Mouse (Mus musculus) stomach, embryonic 16.5 days (tissue): ENCODE measurements around the gene Sntg2. TPM values are rescaled to one million over a fixed set of nuclear protein-coding genes. Genes with fewer than 3 reads are reported as not detected.

Experiments used
- ATAC-seq: fragments of 200-750 bp; cut with Nextera tagmentation; 2 replicates; pipeline ENCODE4 v1.8.0; 2017; ENCODE audit warnings: moderate number of reproducible peaks, moderate TSS enrichment; ENCODE audit not compliant: insufficient read depth, low FRiP score
- H3K27ac ChIP-seq: fragments of 300-500 bp; sonication (generic); 2 replicates; pipeline ENCODE4 v1.5.1; 2014; ENCODE audit warnings: low read length
- H3K27me3 ChIP-seq: fragments of 300-500 bp; sonication (generic); 2 replicates; pipeline ENCODE4 v1.6.1; 2014; ENCODE audit warnings: low read length, control low read depth, mixed read lengths; ENCODE audit not compliant: control insufficient read depth, insufficient read depth
- H3K36me3 ChIP-seq: fragments of 300-500 bp; sonication (generic); 2 replicates; pipeline ENCODE4 v1.6.1; 2014; ENCODE audit warnings: low read length; ENCODE audit not compliant: control insufficient read depth, insufficient read depth
- H3K4me1 ChIP-seq: fragments of 300-500 bp; sonication (generic); 2 replicates; pipeline ENCODE4 v1.6.1; 2014; ENCODE audit warnings: low read length, control low read depth, mixed read lengths; ENCODE audit not compliant: control insufficient read depth, insufficient read depth
- H3K4me2 ChIP-seq: fragments of 300-500 bp; sonication (generic); 2 replicates; pipeline ENCODE4 v1.6.1; 2014; ENCODE audit warnings: low read depth, low read length, mixed read lengths
- H3K4me3 ChIP-seq: fragments of 300-500 bp; sonication (generic); replicated peaks from 2 replicates; pipeline ENCODE4 v1.5.1; 2014; ENCODE audit warnings: mild to moderate bottlenecking, low read length
- H3K9ac ChIP-seq: fragments of 300-500 bp; sonication (generic); 2 replicates; pipeline ENCODE4 v1.6.1; 2014; ENCODE audit warnings: low read length
- H3K9me3 ChIP-seq: fragments of 300-500 bp; sonication (generic); replicated peaks from 2 replicates; pipeline ENCODE4 v1.6.1; 2016; ENCODE audit warnings: low read length, control low read depth; ENCODE audit not compliant: control insufficient read depth
- whole genome bisulfite sequencing: fragments of 180-500 bp; shearing (Covaris S2); extraction: QIAGEN DNeasy Blood & Tissue Kit; methylation state at CpG from one replicate; pipeline ENCODE4 v1.1.7; 2014; 5-methylcytosine and 5-hydroxymethylcytosine counted together
- polyA plus RNA-seq: library from polyadenylated mRNA; unstranded; fragments of >200 nt; fragmentation: Nextera tagmentation; extraction: Ambion mirVana; gene quantifications from 2 replicates; pipeline ENCODE4 v1.2.1, GENCODE M21; 2015

Sntg2 gene
- polyA plus RNA-seq, 1 experiment from 2014 or later: 29.7 TPM

GRCm38 (mm10) chr12:30308197-30308939, 64.8 kb downstream of the Sntg2 start:
- 39% methylated on average over 5 of the region's 5 CpGs for WGBS
- Histone ChIP-seq H3K9ac (no peak overlapping the region), H3K27me3 (no peaks in the 10 kb centered on the region), H3K9me3 (no peaks in the 10 kb centered on the region), H3K4me3 (no peak overlapping the region), H3K4me1 (no peaks in the 10 kb centered on the region), H3K4me2 (no peak overlapping the region), H3K36me3 (no peaks in the 10 kb centered on the region), H3K27ac (0 out of 2 replicates have a peak overlapping the region, but pooled peaks have one; percentile 49)
- peak; percentile 60; the same call in 1 of the 2 replicates for ATAC-seq

GRCm38 (mm10) chr12:30292724-30293560, 80.2 kb downstream of the Sntg2 start:
- H3K4me1 ChIP-seq: no peaks in the 10 kb centered on the region
- ATAC-seq: no peak
- no peaks in the 10 kb centered on the region for H3K9me3 ChIP-seq
- H3K9ac ChIP-seq: no peak overlapping the region
- H3K27ac ChIP-seq: no peak overlapping the region
- 59% methylated on average over 13 of the region's 13 CpGs for WGBS
- H3K36me3 ChIP-seq: no peaks in the 10 kb centered on the region
- no peak overlapping the region for H3K4me3 ChIP-seq
- no peak overlapping the region for H3K4me2 ChIP-seq
- H3K27me3 ChIP-seq: no peaks in the 10 kb centered on the region

GRCm38 (mm10) chr12:30286888-30287573, 86.1 kb downstream of the Sntg2 start:
- no peaks in the 10 kb centered on the region for H3K27me3 ChIP-seq
- H3K9ac ChIP-seq: no peak overlapping the region
- H3K27ac ChIP-seq: no peak overlapping the region
- no peaks in the 10 kb centered on the region for H3K4me1 ChIP-seq
- H3K4me2 ChIP-seq: no peak overlapping the region
- ATAC-seq: no peak
- H3K9me3 ChIP-seq: no peaks in the 10 kb centered on the region
- 50% methylated on average over 5 of the region's 5 CpGs for whole genome bisulfite sequencing
- H3K4me3 ChIP-seq: no peak overlapping the region
- no peaks in the 10 kb centered on the region for H3K36me3 ChIP-seq

GRCm38 (mm10) chr12:30283741-30284140, 89.4 kb downstream of the Sntg2 start:
- Histone ChIP-seq H3K36me3 (no peaks in the 10 kb centered on the region), H3K4me3 (no peak overlapping the region), H3K27ac (no peak overlapping the region), H3K9ac (no peak overlapping the region), H3K9me3 (no peaks in the 10 kb centered on the region), H3K27me3 (no peaks in the 10 kb centered on the region), H3K4me1 (no peaks in the 10 kb centered on the region), H3K4me2 (no peak overlapping the region)
- no peak for ATAC-seq
- WGBS: 65% methylated on average over 4 of the region's 4 CpGs

- H3K9me3 ChIP-seq: no peaks in the 10 kb centered on the region
- H3K36me3 ChIP-seq: no peaks in the 10 kb centered on the region
- 47% methylated on average over 8 of the region's 8 CpGs for WGBS
- peak; percentile 87 for ATAC-seq
- H3K4me3 ChIP-seq: no peak overlapping the region
- peak overlapping the region; percentile 74 for H3K27ac ChIP-seq
- no peaks in the 10 kb centered on the region for H3K27me3 ChIP-seq
- H3K4me2 ChIP-seq: no peak overlapping the region
- H3K9ac ChIP-seq: no peak overlapping the region
- no peaks in the 10 kb centered on the region for H3K4me1 ChIP-seq
Observed at GRCm38 (mm10) chr12:30272242-30272985, 100.8 kb downstream of the Sntg2 start.

GRCm38 (mm10) chr12:30264206-30264605, 109.0 kb downstream of the Sntg2 start:
- 55% methylated on average over 5 of the region's 5 CpGs for WGBS
- ATAC-seq: no peak
- Histone ChIP-seq H3K4me2 (no peak overlapping the region), H3K4me3 (no peak overlapping the region), H3K9me3 (no peaks in the 10 kb centered on the region), H3K36me3 (no peaks in the 10 kb centered on the region), H3K27ac (no peak overlapping the region), H3K4me1 (no peaks in the 10 kb centered on the region), H3K9ac (no peak overlapping the region), H3K27me3 (no peaks in the 10 kb centered on the region)

GRCm38 (mm10) chr12:30261187-30261586, 112.0 kb downstream of the Sntg2 start:
- ATAC-seq: no peak
- Histone ChIP-seq H3K36me3 (no peaks in the 10 kb centered on the region), H3K9me3 (no peaks in the 10 kb centered on the region), H3K4me3 (no peak overlapping the region), H3K27me3 (no peaks in the 10 kb centered on the region), H3K4me2 (no peak overlapping the region), H3K27ac (no peak overlapping the region), H3K4me1 (no peaks in the 10 kb centered on the region), H3K9ac (no peak overlapping the region)
- WGBS: 24% methylated on average over 2 of the region's 2 CpGs

- 57% methylated on average over 2 of the region's 2 CpGs for WGBS
- H3K4me3 ChIP-seq: no peak overlapping the region
- no peak overlapping the region for H3K4me2 ChIP-seq
- no peaks in the 10 kb centered on the region for H3K36me3 ChIP-seq
- no peaks in the 10 kb centered on the region for H3K9me3 ChIP-seq
- H3K4me1 ChIP-seq: no peaks in the 10 kb centered on the region
- ATAC-seq: no peak
- no peak overlapping the region for H3K27ac ChIP-seq
- no peaks in the 10 kb centered on the region for H3K27me3 ChIP-seq
- no peak overlapping the region for H3K9ac ChIP-seq
Observed at GRCm38 (mm10) chr12:30258641-30259040, 114.5 kb downstream of the Sntg2 start.
